Mouse (Mus musculus) urinary bladder, postnatal 10 days (tissue): ENCODE measurements around the gene Tmem150c.

Experiments used
- DNase-seq: peaks from one replicate; pipeline ENCODE4 v3.0.0; 2022; ENCODE audit warnings: low spot score

The Tmem150c gene

DNA sequence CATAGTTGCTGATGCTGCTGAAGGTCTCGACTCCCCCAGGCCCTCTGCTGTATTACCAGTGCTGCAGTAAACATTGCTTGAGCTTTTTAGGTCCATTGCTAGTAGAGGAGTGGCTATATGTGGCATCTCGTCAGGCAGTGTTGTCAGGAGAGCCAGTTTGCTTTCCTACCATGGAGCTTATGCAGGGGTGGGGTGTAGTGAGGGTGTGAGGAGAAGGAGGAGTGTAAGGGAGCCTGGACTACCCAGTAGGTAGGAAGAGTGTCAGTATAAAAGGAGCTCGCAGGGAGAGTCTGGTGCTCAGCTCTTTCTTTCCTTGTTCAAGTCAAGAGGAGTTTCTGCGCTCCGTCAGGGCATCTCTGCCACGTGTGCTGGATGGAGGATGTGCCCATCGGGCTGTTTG is 106.9 kb downstream of the Tmem150c start:
- DNase-seq = no peak

DNA sequence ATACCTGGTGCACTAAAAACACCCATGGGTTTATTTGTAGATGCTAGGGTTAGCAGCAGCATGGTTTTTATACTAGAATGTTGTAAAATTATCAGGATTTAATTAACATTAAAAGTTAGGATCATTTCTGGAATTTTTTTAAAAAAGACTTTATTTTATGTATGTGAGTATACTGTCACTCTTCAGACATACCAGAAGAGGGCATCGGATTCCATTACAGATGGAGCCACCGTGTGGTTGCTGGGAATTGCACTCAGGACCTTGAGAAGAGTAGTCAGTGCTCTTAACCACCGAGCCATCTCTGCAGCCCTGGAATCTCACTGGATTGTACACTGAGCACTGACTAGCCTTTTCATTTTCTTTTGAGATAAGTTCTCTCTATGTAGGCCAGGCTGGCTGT is 109.7 kb downstream of the Tmem150c start:
- DNase-seq = no peak

DNA sequence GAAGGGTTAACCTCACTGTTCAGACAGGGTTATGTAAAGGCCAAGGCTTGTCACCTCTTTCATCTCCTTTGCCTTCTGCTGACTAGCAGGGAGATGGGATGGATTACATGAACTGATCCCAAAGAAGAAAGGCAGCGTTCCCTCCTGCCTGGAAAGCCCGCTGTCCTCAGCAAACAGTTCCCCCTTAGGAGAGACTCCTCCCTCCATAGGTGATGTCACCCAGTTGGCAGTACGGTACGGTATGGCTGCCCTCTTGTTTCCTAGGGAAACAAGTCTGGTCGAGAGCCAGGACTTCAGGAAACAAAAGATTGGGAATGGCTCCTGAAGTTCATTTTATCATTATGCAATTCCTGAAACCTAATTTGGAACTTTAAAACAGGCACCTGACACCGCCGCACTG is 111.7 kb downstream of the Tmem150c start:
- no peak for DNase-seq

DNA sequence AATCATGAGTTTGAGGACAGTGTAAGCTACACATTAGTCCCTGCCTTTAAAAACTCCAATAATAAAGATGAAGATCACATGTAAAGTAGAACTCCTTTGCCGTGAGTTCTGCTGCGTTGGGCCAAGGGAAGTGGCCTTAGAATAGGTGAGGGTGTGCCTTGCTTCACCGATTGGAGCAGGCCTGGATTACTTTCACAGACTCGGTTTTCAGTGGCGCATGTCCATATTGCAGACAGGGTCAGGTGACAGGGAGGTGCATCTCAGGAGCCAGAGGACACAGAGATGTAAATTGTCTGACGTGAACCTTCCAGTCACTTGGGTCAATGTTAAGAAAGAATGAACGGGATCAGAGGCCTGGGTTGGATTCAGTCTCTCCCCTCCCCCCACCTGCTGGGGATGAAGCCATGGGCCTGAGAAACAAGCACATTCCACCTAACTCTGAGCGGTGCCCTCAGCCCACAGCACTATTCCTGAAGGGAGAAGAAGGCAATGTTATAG is 112.4 kb downstream of the Tmem150c start:
- no peak for DNase-seq

DNA sequence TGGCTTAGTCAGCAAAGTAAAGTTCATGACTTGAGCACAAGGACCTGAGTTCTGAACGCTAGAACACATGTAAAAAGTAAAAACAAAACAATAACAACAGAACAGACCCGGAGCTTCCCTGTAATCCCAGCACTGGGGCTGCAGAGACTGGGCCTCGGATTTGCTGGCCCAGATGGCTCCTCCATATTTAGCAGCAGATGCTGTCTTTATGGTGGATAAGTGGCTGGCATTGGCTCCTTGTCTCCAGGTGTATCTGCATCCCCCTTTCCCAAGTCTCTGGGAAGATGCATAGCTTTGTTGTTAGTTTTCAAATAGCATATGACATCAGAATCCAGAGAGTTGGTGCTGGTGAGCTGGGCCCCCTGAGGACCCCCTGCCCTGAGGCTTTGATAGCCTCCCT is 113.5 kb downstream of the Tmem150c start:
- no peak for DNase-seq

DNA sequence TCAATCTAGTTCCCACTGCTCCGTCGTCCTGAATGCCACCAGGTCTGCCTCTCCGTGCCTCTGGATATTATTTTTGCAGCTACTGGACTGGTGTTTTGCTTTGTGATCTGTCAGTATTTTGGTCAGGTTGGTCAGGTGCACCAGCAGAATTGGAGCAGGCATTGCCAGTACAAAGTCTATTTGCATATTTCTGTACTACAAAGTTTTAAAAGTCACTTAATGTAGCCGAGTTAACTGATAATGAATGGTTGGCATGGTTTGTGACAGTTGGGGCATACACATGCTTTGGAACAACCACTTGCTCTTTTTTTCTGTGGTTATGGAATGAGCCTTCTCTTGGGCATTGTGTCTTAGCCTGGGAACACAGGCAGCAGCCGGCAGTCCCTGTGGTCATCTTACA is 115.0 kb downstream of the Tmem150c start:
- DNase-seq = no peak

DNA sequence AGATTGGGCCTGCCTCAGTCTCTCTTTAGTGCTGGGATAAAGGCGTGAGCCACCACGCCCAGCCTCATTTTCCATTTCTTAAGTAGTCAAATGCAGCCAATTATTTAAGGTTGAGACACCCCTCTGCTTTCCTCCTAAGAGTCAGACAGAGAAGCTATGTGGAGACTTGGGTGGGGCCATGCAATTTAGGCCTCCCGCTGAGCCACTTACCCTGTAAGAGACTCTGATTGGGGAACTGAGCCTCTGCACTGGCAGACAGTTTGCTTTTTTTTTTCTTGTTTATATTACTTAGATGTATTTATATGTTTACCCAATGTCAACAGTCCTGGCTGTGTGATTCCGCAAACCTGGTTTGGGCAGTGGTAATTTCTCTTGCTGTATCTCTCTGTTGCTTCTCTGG is 115.6 kb downstream of the Tmem150c start:
- DNase-seq = no peak

DNA sequence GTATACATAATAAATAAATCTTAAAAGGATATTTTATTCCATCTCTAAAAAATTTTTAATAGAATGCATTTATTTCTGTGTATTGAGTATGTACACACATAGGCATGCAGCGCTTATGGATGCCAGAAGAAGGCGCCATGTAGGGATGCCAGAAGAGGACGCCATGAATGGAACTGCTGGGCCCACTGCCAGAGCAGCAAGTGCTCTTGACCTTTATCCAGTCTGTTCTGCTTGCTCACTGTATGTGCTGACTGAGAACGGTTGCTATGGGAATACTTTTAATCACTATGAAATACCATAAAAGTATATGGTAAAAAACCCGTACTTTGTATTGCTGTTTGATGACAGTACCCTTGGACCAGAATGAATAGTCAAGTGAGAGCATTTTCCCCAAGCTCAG is 116.2 kb downstream of the Tmem150c start:
- no peak for DNase-seq

DNA sequence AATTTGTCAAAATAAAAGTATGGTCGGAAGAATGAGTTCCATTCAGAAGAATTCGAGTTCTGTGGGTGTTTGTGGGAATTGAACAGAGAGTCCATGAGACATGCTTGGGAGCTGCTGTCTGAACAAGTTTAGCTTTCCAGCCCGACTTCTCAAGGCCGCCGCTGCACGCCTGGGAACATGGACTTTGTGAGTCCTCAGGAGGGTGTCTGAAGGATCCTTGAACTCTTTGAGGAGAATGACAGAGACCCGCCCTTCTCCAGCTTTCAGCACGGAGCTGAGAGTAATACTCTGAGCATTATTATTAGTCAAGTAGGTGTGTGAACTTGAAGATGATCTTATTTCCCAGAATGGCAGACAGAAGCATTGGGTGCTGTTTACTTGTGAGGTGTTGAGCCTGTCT is 117.1 kb downstream of the Tmem150c start:
- DNase-seq = no peak

DNA sequence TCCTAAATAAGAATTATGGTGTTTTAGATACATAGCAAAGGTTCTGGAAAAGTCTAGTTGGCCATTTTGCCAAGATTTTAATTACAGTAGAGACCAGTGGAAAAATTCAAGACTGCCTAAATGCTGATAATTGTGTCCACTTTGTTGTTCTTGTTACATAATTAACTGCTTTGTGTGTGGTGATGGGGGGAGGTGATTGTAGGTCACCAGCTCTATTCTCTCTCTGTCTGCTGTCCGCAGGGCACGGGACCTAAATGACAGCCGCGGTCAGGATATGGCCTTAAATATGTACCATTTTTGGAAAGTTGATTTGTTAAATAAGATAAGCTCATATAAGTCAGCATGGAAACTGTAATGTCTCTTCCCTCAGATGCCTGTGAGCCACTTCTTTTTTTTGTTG is 118.3 kb downstream of the Tmem150c start:
- no peak for DNase-seq

DNA sequence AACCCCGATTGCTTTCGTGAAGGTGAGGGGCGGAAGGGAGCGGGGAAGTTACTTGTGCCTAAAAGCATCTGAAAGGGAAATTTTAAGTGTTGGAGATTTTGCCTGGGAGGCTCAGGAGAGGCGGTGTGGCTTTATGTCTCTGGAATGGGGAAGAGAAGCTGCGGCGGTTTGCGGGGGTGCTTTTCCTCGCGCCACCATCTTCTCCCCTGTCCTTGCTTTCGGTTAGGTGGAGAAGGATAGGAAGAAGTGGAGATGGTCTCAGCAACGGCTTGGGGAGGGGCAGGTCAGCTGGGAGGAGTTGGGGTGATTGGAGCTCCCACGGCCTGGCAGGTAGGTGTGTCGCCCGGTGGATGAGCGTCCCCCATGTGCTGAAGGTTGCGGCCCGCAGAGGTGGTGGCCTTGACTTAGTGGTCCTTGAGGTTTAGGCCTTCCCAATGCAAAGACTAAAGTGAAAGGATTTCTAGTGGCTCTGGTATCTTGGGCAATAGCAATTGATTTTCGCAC is 119.3 kb downstream of the Tmem150c start:
- no peak for DNase-seq

DNA sequence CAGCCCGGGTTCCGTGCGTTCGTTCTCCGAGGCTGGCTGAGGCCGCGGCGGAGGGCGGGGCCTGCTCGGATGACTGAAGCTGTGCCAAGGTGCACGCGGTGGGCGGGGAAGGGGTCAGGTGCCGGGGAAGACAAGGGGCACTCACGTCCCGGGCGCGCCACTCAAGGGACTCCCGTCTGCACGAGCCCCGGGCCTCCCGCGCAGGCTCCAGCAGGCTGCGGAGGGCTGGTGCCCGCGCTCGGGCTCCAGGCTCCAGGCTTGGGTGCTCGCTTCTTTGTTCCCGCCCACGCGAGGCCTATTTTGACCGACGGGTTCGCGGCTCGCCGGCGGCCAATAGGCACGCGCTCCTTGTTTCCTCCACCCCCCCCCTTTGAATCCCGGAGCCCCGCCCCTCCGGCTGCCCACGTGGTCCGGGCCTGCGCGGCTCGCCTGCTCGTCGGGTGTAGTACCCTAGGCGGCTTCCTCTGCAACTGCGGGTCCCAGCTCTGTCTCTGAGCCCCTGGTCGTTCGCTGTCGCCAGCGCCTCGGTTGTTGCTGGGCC is 119.9 kb downstream of the Tmem150c start, which contains the start of the genes Hnrnpdl and Enoph1:
TSS of gene Hnrnpdl (minus strand) at position 63 of the 541 bp plus-strand sequence.
TSS of gene Enoph1 (plus strand) at position 384 of the 541 bp plus-strand sequence.
- peak; percentile 67 for DNase-seq

DNA sequence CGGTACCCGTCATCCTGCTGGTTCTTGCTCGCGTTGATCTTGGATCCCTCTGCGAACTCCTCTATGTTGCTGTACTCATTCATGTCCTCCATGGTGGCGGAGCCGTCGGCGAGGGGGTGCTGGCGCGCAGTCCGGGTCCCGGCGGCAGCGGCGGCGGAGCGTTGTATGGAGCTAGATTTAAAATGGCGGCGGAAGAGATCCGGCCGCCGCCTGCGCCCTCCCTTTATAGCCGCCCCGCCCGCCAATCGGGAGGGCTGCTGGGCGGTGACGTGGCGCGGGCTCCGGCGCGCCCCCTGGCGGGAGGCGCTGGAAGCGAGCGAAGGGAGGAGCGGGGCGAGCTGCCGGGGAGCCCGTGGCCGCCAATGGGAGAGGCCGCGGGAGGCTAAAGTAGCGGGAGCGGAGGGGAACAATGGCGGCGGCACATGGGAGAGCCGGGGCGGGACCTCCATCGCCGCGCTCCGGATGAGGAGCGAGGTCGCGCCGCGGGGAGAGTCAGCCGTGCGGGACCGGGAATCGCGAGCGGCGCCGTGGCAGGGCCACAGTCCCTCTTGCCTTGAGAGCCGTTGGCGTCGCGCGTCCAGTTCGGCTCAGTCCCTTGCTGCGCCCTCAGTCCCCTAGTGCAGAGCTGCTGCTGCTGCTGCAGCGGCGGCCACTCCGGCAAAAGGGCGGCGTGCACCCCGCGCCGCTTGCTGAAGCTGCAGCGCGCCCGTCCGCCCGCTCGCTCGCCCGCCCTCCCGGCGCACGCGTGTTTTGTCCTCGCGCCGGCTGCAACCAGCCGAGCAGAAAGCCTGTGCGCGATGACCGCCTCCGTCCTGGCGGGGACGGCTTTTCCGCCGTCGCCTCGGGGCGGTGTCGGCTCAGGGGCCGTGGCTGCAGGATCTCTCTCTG is 120.7 kb downstream of the Tmem150c start:
- DNase-seq = peak; percentile 96

DNA sequence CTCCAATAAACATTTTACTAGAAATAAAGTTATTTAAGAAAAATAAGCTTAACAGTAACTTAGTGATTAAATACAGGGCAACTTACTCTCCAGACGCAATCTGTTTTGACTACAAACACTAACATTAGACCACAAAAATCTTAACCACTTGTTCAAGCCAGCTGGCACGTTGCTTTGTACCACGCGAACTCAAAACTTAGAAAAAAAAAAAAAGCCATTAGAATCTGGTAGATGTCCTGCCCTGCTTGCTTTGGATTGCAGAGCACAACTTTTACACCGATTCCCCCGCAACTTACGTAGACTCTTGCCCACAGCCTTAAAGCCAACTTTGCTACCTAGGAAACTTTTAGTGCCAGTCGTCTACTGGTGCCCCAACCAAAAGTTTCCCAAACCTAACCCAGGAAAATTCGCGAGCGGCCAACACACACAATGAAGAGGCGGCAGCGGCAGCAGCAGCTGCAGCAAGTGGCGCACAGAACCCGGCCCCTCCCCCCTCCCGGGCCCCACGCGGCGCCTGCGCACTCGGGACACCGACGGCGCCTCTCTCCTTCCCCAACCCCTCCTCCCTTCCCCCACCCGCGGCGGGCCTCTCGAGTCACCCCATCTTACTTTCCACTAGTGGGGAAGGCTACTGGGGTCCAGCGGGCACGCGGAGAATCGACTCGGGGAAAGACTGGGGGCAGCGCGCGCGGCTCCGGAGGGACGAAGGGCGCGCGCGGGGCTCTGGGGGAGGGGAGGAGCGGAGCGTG is 121.5 kb downstream of the Tmem150c start:
- DNase-seq = peak; percentile 80

DNA sequence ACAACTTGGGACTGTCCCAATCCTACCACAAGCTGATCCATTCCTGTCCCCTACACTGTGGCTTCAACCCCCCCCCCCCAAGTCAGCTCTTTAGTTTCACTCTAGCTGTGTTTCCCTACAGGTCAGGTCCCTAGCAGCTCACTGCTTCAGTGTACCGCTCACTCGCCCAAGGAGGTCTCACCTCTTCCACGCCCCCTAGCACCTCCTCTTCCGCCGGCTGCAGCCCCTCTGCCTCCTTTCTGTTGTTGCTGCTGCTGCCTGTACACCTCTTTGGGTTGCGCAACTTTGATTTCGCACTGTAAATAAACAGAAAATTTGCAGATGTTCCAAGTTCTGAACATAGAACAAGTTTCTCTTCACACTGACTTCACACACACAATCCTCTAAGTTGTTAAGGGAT is 122.9 kb downstream of the Tmem150c start:
- no peak for DNase-seq

DNA sequence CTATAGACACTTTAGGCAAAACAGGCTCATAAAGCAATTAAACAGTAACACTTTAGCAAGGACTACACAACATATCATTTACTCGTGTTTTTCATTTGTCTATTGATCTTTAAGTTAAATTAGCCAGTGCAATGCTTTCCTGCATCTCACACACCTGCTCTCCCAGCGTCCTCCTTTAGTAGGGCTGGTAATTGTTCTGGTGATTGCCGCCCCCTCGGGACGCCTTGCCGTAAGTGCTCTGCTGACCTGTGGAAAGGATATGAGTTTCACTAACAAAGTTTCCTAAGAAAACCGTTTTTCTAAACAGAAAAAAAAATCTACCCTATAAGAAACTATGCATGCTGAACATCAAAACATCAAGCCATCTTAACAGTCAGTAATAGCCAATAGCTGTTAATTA is 123.7 kb downstream of the Tmem150c start:
- no peak for DNase-seq

DNA sequence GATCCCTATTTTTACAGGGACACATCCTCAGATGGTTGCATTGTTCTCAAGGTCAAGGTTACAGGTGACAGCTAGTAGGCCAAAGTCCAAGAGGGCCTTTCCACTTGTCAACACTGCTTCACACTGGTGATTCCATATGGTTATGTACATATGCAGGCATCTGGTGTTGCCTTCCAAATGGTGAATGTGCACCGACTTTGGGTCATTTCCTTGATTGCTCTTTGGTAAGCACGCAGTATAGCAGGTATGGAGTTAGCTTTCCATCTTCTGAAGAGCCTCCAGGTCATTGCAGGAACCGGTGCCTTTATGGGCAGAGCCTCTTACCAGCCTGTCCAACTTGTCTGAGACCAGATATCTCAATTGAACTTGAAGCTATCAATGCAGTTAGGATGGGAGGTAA is 127.0 kb downstream of the Tmem150c start:
- DNase-seq = no peak

DNA sequence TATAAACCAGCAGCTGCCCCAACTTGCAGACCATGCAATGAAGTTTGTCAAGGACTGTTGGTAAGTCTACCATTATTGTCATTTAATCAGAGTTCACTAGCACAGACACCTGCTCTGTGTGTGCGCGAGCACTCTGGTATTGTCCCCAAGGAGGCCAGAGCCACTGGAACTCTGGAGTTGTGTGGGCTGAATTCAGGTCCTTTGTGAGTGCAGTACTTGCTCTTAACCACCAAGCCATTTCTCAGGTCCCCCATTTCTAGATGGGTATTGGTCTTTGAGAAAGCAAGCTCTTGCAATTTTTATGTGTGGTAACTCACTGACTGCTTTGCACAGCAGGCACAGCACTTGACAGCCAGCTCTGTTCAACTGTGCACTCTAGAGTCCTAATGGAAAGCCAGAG is 127.5 kb downstream of the Tmem150c start:
- DNase-seq = no peak

DNA sequence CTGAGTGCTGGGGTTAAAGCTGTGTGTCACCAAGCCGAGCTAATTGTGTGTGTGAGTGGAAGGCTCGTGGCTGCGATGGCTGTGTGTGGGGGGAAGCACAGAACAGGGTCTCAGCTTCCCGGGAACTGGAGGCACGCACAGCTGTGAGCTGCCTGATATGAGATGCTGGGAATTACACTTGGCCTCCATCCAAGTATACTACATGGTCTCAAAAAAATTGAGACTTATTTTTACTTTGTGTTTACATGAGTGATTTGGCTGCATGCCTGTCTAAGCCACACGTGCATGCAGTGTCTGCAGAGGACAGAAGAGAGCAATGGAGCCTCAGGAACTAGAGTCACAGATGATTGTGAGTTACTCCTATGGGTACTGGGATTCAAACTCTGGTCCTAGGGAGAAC is 129.5 kb downstream of the Tmem150c start:
- DNase-seq = no peak
